Mouse (Mus musculus) CH12.LX (cell line): ENCODE data around the gene Eya4.

Experiments
- CHD1 ChIP-seq: IDR thresholded peaks from 2 replicates; pipeline ENCODE4 v1.6.1; 2012; ENCODE audit warnings: low read depth, low read length, improper control_type of control experiment, inconsistent platforms
- CTCF ChIP-seq, 2 experiments: IDR thresholded peaks in 1 of 2; conservative IDR thresholded peaks in 1 of 2; 2 replicates each; pipeline ENCODE4 v1.5.1; 2011 to 2012; ENCODE audit warnings: low read depth in 2 of 2, low read length in 2 of 2, improper control_type of control experiment in 1 of 2, inconsistent platforms in 1 of 2, mild to moderate bottlenecking in 1 of 2, moderate library complexity in 1 of 2
- EP300 ChIP-seq: IDR thresholded peaks from 2 replicates; pipeline ENCODE4 v1.6.1; 2011; ENCODE audit warnings: low read length, improper control_type of control experiment
- JUN ChIP-seq: IDR thresholded peaks from 2 replicates; pipeline ENCODE4 v1.6.1; 2011; ENCODE audit warnings: low read depth, mild to moderate bottlenecking, low read length, improper control_type of control experiment, moderate library complexity; ENCODE audit not compliant: insufficient read depth
- JUND ChIP-seq: conservative IDR thresholded peaks from 2 replicates; pipeline ENCODE4 v1.6.1; 2011; ENCODE audit warnings: low read depth, low read length, improper control_type of control experiment
- MEF2A ChIP-seq: IDR thresholded peaks from 2 replicates; pipeline ENCODE4 v1.6.1; 2014; ENCODE audit warnings: low read depth, mild to moderate bottlenecking, inconsistent platforms, low read length, improper control_type of control experiment, borderline replicate concordance
- POLR2A ChIP-seq: IDR thresholded peaks from 2 replicates; pipeline ENCODE4 v1.6.1; 2011; ENCODE audit warnings: low read depth, mild to moderate bottlenecking, improper control_type of control experiment, low read length
- POLR2AphosphoS2 ChIP-seq: IDR thresholded peaks from 2 replicates; pipeline ENCODE4 v1.6.1; 2011; ENCODE audit warnings: low read depth, low read length, improper control_type of control experiment
- SIN3A ChIP-seq: IDR thresholded peaks from 2 replicates; pipeline ENCODE4 v1.6.1; 2012; ENCODE audit warnings: low read length, improper control_type of control experiment, inconsistent platforms
- USF2 ChIP-seq: conservative IDR thresholded peaks from 2 replicates; pipeline ENCODE4 v1.6.1; 2011; ENCODE audit warnings: low read depth, low read length, improper control_type of control experiment
- ZC3H11A ChIP-seq: IDR thresholded peaks from 2 replicates; pipeline ENCODE4 v1.6.1; 2012; ENCODE audit warnings: low read depth, mild to moderate bottlenecking, inconsistent platforms, low read length, improper control_type of control experiment

DNA sequence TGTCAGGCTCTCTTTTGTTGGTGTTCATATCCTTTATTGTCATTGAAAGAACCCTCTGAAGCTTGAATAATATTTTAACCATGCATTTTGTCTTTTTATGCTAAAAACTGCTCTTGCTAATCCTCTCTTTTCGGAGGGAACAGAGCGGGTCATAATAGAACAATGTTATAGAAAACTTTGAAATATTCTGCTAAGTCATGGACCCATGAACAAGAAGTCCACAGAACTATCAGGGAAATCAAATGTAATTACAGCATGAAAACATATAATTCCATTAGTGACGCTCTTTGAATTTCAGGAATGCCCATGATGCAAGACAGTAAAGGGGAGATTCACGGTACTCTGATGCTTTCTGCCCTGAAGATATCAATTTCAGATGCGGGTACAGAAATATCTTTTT is 224.1 kb downstream of the Eya4 start:
- TF ChIP-seq SIN3A = no peak
- no peak for TF ChIP-seq USF2
- TF ChIP-seq POLR2A = no peak
- TF ChIP-seq POLR2AphosphoS2 = no peak
- no peak for TF ChIP-seq JUN
- no peak for TF ChIP-seq JUND
- TF ChIP-seq CHD1 = no peak
- no peak for TF ChIP-seq CTCF (conservative IDR thresholded peaks at IDR 0.05 in 1 of 2, IDR thresholded peaks at IDR 0.05 in 1 of 2; ENCODE audit: low read depth in 2 of 2, low read length in 2 of 2)
- TF ChIP-seq MEF2A = no peak
- TF ChIP-seq ZC3H11A = no peak
- no peak for TF ChIP-seq EP300
